Comparison of ENCODE assay signal across 11 mouse cellular contexts in genomic region chr1:157476231-157476630, GRCm38 (mm10).
"Had no signal": no experiment of that assay in that cellular context is flagged by ENCODE, and none has a peak within 500 bp of the region (broad histone marks: within the 10 kb centered on the region; RNA-seq: fewer than 3 reads in every experiment).

No protein-coding gene starts in this region.

- DNase-seq: kidney, adult 11 months; kidney, adult 8-10 months; kidney, postnatal 10 days; kidney, postnatal 36 days; layer of hippocampus, postnatal 36 days; liver, postnatal 0 days; lung, embryonic 14.5 days; retina, postnatal 1 day; right cerebral cortex, postnatal 14 days; thymus, adult 2 months; thymus, postnatal 14 days had no signal
